Mouse (Mus musculus) cerebellum, adult 2 months (tissue): ENCODE data around the gene Phf21a.

Experiments
- CTCF ChIP-seq: fragments of 200-500 bp; IDR thresholded peaks from 2 replicates; pipeline ENCODE4 v1.5.1; 2011; ENCODE audit warnings: low read depth, mild to moderate bottlenecking, control low read depth, low read length, moderate library complexity, borderline replicate concordance; ENCODE audit not compliant: insufficient read depth
- POLR2A ChIP-seq: fragments of 200-500 bp; IDR thresholded peaks from 2 replicates; pipeline ENCODE4 v1.6.1; 2011; ENCODE audit warnings: low read length, control low read depth, borderline replicate concordance; ENCODE audit not compliant: insufficient read depth

- TF ChIP-seq POLR2A (peak; percentile 79), CTCF (no peak)
Observed at GRCm38 (mm10) chr2:92059481-92060220, 33.3 kb upstream of the Phf21a start.
